Mouse (Mus musculus) olfactory bulb, adult 2 months (tissue): ENCODE data around the gene Gm11077. TPM values are rescaled to one million over a fixed set of nuclear protein-coding genes. Genes with fewer than 3 reads are reported as not detected.

Experiments
- H3K27ac ChIP-seq: fragments of 200-500 bp; 2 replicates; pipeline ENCODE4 v1.5.1; 2012; ENCODE audit warnings: low read depth, low read length; ENCODE audit not compliant: insufficient read depth
- H3K4me1 ChIP-seq: fragments of 200-500 bp; 2 replicates; pipeline ENCODE4 v1.6.1; 2012; ENCODE audit warnings: low read length; ENCODE audit not compliant: control insufficient read depth, insufficient read depth
- H3K4me3 ChIP-seq: fragments of 200-500 bp; 2 replicates; pipeline ENCODE4 v1.5.1; 2012; ENCODE audit warnings: mild to moderate bottlenecking, low read depth, low read length, moderate library complexity; ENCODE audit not compliant: insufficient read depth
- CTCF ChIP-seq: fragments of 200-500 bp; IDR thresholded peaks from 2 replicates; pipeline ENCODE4 v1.5.1; 2012; ENCODE audit warnings: low read depth, mild to moderate bottlenecking, low read length, moderate library complexity; ENCODE audit not compliant: insufficient read depth
- POLR2A ChIP-seq: fragments of 200-500 bp; IDR thresholded peaks from 2 replicates; pipeline ENCODE4 v1.6.1; 2012; ENCODE audit warnings: mild to moderate bottlenecking, low read depth, low read length, moderate library complexity; ENCODE audit not compliant: insufficient read depth
- WGBS: fragments of 180-500 bp; shearing (Covaris S2); methylation state at CpG from one replicate; pipeline ENCODE4 v1.1.7; 2018; 5-methylcytosine and 5-hydroxymethylcytosine counted together
- polyA plus RNA-seq: library from polyadenylated mRNA; stranded (reverse); fragments of >200 nt; gene quantifications from 2 replicates; pipeline ENCODE4 v1.2.4, GENCODE M21; 2012; ENCODE audit warnings: low replicate concordance; ENCODE audit not compliant: missing spikeins, insufficient read depth, insufficient read length

Gene Gm11077
- polyA plus RNA-seq, result not detected in 2 replicates

GRCm38 (mm10) chr6:140729272-140729671, at the start of gene Gm11077:
TSS of gene Gm11077 (plus strand) at chr6:140729284.
- no peak within 1 kb of the TSS for H3K27ac ChIP-seq
- peaks cover 4% of the 10 kb centered on the region for H3K4me1 ChIP-seq
- 87% methylated on average over 5 of the region's 5 CpGs for WGBS
- H3K4me3 ChIP-seq, result no peak within 1 kb of the TSS
- TF ChIP-seq CTCF (no peak), POLR2A (no peak)

- 76% methylated on average over 7 of the region's 7 CpGs for WGBS
- no peak overlapping the region for H3K27ac ChIP-seq
- peaks cover 6% of the 10 kb centered on the region; the same call in 1 of the 2 replicates for H3K4me1 ChIP-seq
- no peak for TF ChIP-seq CTCF
- TF ChIP-seq POLR2A, result no peak
- no peak overlapping the region for H3K4me3 ChIP-seq
These were observed 48.4 kb upstream of the Gm11077 start for GRCm38 (mm10) chr6:140680713-140681112.

GRCm38 (mm10) chr6:140682829-140683228, 46.3 kb upstream of the Gm11077 start:
- TF ChIP-seq POLR2A, result no peak
- no peak for TF ChIP-seq CTCF
- 76% methylated on average over 13 of the region's 13 CpGs for WGBS
- H3K4me3 ChIP-seq, result no peak overlapping the region

GRCm38 (mm10) chr6:140684403-140684802, 44.7 kb upstream of the Gm11077 start:
- no peak overlapping the region for H3K4me3 ChIP-seq
- H3K27ac ChIP-seq, result no peak overlapping the region
- H3K4me1 ChIP-seq, result no peaks in the 10 kb centered on the region
- 97% methylated on average over 11 of the region's 11 CpGs for WGBS
- TF ChIP-seq CTCF (no peak), POLR2A (no peak)

More at GRCm38 (mm10) chr6:140682829-140683228, 46.3 kb upstream of the Gm11077 start:
- H3K27ac ChIP-seq, result no peak overlapping the region
- H3K4me1 ChIP-seq, result peaks cover 6% of the 10 kb centered on the region; the same call in 1 of the 2 replicates

GRCm38 (mm10) chr6:140689617-140690404, 39.3 kb upstream of the Gm11077 start:
- WGBS, result 67% methylated on average over 16 of the region's 16 CpGs
- H3K27ac ChIP-seq, result no peak overlapping the region
- no peak overlapping the region for H3K4me3 ChIP-seq
- H3K4me1 ChIP-seq, result no peaks in the 10 kb centered on the region
- TF ChIP-seq POLR2A (no peak), CTCF (no peak)

- no peak for TF ChIP-seq POLR2A
- no peak for TF ChIP-seq CTCF
- WGBS, result 93% methylated on average over 6 of the region's 6 CpGs
These were observed 36.9 kb upstream of the Gm11077 start for GRCm38 (mm10) chr6:140692160-140692559.

GRCm38 (mm10) chr6:140696192-140696879, 32.7 kb upstream of the Gm11077 start:
- Histone ChIP-seq H3K4me1 (no peaks in the 10 kb centered on the region), H3K27ac (no peak overlapping the region), H3K4me3 (no peak overlapping the region)
- 67% methylated on average over 12 of the region's 12 CpGs for WGBS
- no peak for TF ChIP-seq POLR2A
- no peak for TF ChIP-seq CTCF

More at GRCm38 (mm10) chr6:140692160-140692559, 36.9 kb upstream of the Gm11077 start:
- Histone ChIP-seq H3K4me3 (no peak overlapping the region), H3K4me1 (no peaks in the 10 kb centered on the region), H3K27ac (no peak overlapping the region)

GRCm38 (mm10) chr6:140697994-140698393, 31.1 kb upstream of the Gm11077 start:
- 60% methylated on average over 11 of the region's 11 CpGs for WGBS
- TF ChIP-seq POLR2A (no peak), CTCF (no peak)
- no peak overlapping the region for H3K4me3 ChIP-seq
- H3K27ac ChIP-seq, result no peak overlapping the region
- no peaks in the 10 kb centered on the region for H3K4me1 ChIP-seq

- Histone ChIP-seq H3K4me3 (no peak overlapping the region), H3K4me1 (no peaks in the 10 kb centered on the region), H3K27ac (no peak overlapping the region)
- TF ChIP-seq POLR2A (no peak), CTCF (no peak)
- 93% methylated on average over 1 of the region's 1 CpGs for WGBS
These were observed 30.5 kb upstream of the Gm11077 start for GRCm38 (mm10) chr6:140698596-140698995.
